11 mouse cellular contexts compared by ENCODE assay signal in the genomic region with DNA sequence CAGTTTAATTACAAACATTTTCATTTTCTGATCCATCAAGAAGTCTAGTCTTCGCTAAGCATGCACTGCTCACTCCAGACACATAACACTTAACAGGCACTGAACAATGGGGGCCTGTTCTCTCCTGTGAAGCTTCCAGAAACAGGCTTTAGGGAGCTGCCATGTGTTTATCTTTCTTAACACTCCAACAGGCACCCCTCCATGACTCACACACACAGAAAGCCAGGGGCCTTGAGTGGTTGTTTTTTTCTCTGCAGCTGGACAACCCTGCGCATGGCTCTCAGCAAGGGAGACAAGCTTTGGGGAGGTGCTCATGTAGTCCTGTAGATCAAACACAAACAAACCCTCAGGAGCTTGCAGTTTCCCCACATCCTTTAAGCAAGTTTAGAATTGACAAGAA.
DNase-seq lines count a peak whose midpoint lies in the region; ATAC-seq lines count a peak whose summit lies in the region.
"Had no signal": no experiment of that assay in that cellular context is flagged by ENCODE, and none has a peak within 500 bp of the region (broad histone marks: within the 10 kb centered on the region; RNA-seq: fewer than 3 reads in every experiment).

No protein-coding gene starts in this region.

- H3K36me3 ChIP-seq in heart, embryonic 10.5 days, result no peaks in the 10 kb centered on the region
- H3K36me3 ChIP-seq in embryonic facial prominence, embryonic 15.5 days, result no peaks in the 10 kb centered on the region
- H3K36me3 ChIP-seq in limb, embryonic 13.5 days, result no peaks in the 10 kb centered on the region
- no peaks in the 10 kb centered on the region for H3K36me3 ChIP-seq in kidney, embryonic 16.5 days (ENCODE audit: insufficient read depth, low read length)

- no peaks in the 10 kb centered on the region for H3K27me3 ChIP-seq in heart, embryonic 10.5 days (ENCODE audit: insufficient read depth, poor library complexity, severe bottlenecking)
- no peaks in the 10 kb centered on the region for H3K27me3 ChIP-seq in embryonic facial prominence, embryonic 15.5 days
- no peaks in the 10 kb centered on the region for H3K27me3 ChIP-seq in limb, embryonic 13.5 days
- H3K27me3 ChIP-seq in kidney, embryonic 16.5 days (ENCODE audit: insufficient read depth, low read length), result no peaks in the 10 kb centered on the region

- no peaks in the 10 kb centered on the region for H3K9me3 ChIP-seq in heart, embryonic 10.5 days
- no peaks in the 10 kb centered on the region for H3K9me3 ChIP-seq in embryonic facial prominence, embryonic 15.5 days (replicated peaks)
- H3K9me3 ChIP-seq in limb, embryonic 13.5 days, result no peaks in the 10 kb centered on the region
- no peaks in the 10 kb centered on the region for H3K9me3 ChIP-seq in kidney, embryonic 16.5 days (ENCODE audit: low read length)

- ATAC-seq in embryonic facial prominence, embryonic 15.5 days (ENCODE audit: insufficient number of reproducible peaks, low FRiP score, low TSS enrichment, low read depth), result 0 out of 2 replicates have a peak, but pooled peaks have one; percentile 47
- peak; percentile 54 for ATAC-seq in limb, embryonic 13.5 days (ENCODE audit: low FRiP score, low read depth)
- no peak for ATAC-seq in kidney, embryonic 16.5 days (ENCODE audit: low FRiP score, low TSS enrichment)

- H3K4me3 ChIP-seq in heart, embryonic 10.5 days, result no peak overlapping the region
- H3K4me3 ChIP-seq in embryonic facial prominence, embryonic 15.5 days (replicated peaks), result no peak overlapping the region
- no peak overlapping the region for H3K4me3 ChIP-seq in limb, embryonic 13.5 days
- no peak overlapping the region for H3K4me3 ChIP-seq in kidney, embryonic 16.5 days (ENCODE audit: low read length)

- H3K9ac ChIP-seq in embryonic facial prominence, embryonic 15.5 days, result no peak overlapping the region
- no peak overlapping the region for H3K9ac ChIP-seq in limb, embryonic 13.5 days
- no peak overlapping the region for H3K9ac ChIP-seq in kidney, embryonic 16.5 days (replicated peaks; ENCODE audit: low read length)

- H3K4me1 ChIP-seq in heart, embryonic 10.5 days, result peaks cover 11% of the 10 kb centered on the region; the same call in 1 of the 2 replicates
- H3K4me1 ChIP-seq in embryonic facial prominence, embryonic 15.5 days, result no peaks in the 10 kb centered on the region
- no peaks in the 10 kb centered on the region for H3K4me1 ChIP-seq in limb, embryonic 13.5 days
- no peaks in the 10 kb centered on the region for H3K4me1 ChIP-seq in kidney, embryonic 16.5 days (ENCODE audit: insufficient read depth, low read length)

- H3K4me2 ChIP-seq in embryonic facial prominence, embryonic 15.5 days (replicated peaks), result no peak overlapping the region
- H3K4me2 ChIP-seq in limb, embryonic 13.5 days (replicated peaks), result no peak overlapping the region
- H3K4me2 ChIP-seq in kidney, embryonic 16.5 days (replicated peaks; ENCODE audit: low read depth, low read length), result no peak overlapping the region

- H3K27ac ChIP-seq in heart, embryonic 10.5 days, result 0 out of 2 replicates have a peak overlapping the region, but pooled peaks have one; percentile 23
- H3K27ac ChIP-seq in embryonic facial prominence, embryonic 15.5 days (replicated peaks), result no peak overlapping the region
- peak overlapping the region; percentile 59; the same call in 1 of the 2 replicates for H3K27ac ChIP-seq in limb, embryonic 13.5 days
- no peak overlapping the region for H3K27ac ChIP-seq in kidney, embryonic 16.5 days (ENCODE audit: low read length)
- H3K27ac ChIP-seq: macrophage had no signal

- DNase-seq in heart, embryonic 10.5 days (ENCODE audit: low spot score), result peak; percentile 82
- DNase-seq in heart, adult 8-10 months (ENCODE audit: low spot score), result no peak
- peak; percentile 88 for DNase-seq in NIH3T3 (ENCODE audit: low read depth)
- DNase-seq in right cerebral cortex, adult 2 months (ENCODE audit: low spot score in 2 of 2), result no peak
- no peak for DNase-seq in cerebellum, adult 11-12 months
- DNase-seq: cerebellum, adult 8-10 months; kidney, adult 11 months had no signal

- 37% methylated on average over 2 of the region's 2 CpGs for WGBS in heart, embryonic 10.5 days
- WGBS in embryonic facial prominence, embryonic 15.5 days, result 58% methylated on average over 2 of the region's 2 CpGs
- 44% methylated on average over 2 of the region's 2 CpGs for WGBS in limb, embryonic 13.5 days
- WGBS in kidney, embryonic 16.5 days, result 67% methylated on average over 2 of the region's 2 CpGs

Comparison
In these comparisons a context has a peak if more than half of its experiments do, and no peak if none do; other contexts are left out.
1. DNase-seq: peak in heart, embryonic 10.5 days (single experiment) and NIH3T3 (single experiment); none in heart, adult 8-10 months (single experiment), right cerebral cortex, adult 2 months (0 of 2) and cerebellum, adult 11-12 months (single experiment).
2. H3K27ac ChIP-seq: peak in heart, embryonic 10.5 days (single experiment) and limb, embryonic 13.5 days (single experiment); none in embryonic facial prominence, embryonic 15.5 days (single experiment) and kidney, embryonic 16.5 days (single experiment).